Mouse (Mus musculus) liver, adult 2 months (tissue): ENCODE measurements around the gene Lrig1.

Experiments used
- CTCF ChIP-seq: fragments of 200-500 bp; IDR thresholded peaks from 2 replicates; pipeline ENCODE4 v1.5.1; 2011; ENCODE audit warnings: low read depth, low read length, control low read depth
- POLR2A ChIP-seq: fragments of 200-500 bp; IDR thresholded peaks from 2 replicates; pipeline ENCODE4 v1.6.1; 2011; ENCODE audit warnings: low read length, control low read depth; ENCODE audit not compliant: insufficient read depth; ENCODE audit errors: extremely low read depth

DNA sequence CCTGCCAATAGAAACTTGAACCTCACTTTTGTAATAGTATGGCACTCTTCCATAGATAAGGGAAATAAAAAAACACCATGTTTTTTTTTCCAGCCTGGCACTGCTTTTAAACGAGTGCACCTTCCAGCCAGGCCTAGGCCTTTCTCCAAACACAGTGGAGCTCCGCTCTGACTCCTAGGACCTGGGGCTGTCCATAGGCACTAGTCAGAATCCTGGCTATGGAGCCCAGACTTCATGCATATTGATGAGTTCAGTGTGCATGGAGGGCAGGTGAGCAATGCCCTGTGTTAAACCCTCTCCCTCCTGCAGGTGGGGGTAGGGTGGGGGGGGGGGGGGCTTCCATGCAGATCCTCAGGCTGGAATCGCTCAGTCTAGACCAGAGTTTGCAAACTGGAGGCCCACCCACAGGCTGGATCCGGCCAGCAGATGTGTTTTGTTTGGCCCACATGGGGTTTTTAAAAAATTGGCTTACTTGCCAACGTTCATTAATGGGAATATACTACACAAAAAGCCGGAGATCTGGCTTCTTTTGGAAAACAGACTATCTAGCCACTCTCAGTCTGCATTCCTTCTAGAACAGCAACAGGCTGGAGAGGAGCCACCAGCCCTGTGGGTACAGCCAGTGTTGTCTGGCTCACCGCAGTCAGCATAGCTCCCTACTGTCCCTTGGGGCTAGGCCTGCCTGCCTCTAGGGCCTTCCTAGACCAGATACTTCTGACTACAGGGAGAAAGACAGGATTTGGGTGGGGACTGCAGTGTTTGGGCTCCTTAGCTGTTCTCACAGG lies 17.9 kb upstream of the Lrig1 start:
- TF ChIP-seq CTCF (no peak), POLR2A (no peak)
